Mouse (Mus musculus): ENCODE measurements around the gene Rheb.
A peak's percentile ranks its signal among the peaks of the same experiment; 100 is the strongest.
"Not testable (repeated sequence)": the region's sequence is repeated elsewhere in the genome, so short reads cannot be mapped to it uniquely, and the experiment has no call there.

Gene Rheb

GRCm38 (mm10) chr5:24798639-24799038 lies 43.8 kb downstream of the Rheb start:
- DNase-seq (ENCODE audit: extremely low spot score, low read depth, low spot score), result no peak

GRCm38 (mm10) chr5:24797858-24798257 lies 44.6 kb downstream of the Rheb start:
- no peak for DNase-seq (ENCODE audit: extremely low spot score, low read depth, low spot score)

- DNase-seq (ENCODE audit: extremely low spot score, low read depth, low spot score), result no peak
Measured at GRCm38 (mm10) chr5:24792961-24793360, 49.5 kb downstream of the Rheb start.

- DNase-seq (ENCODE audit: extremely low spot score, low read depth, low spot score), result no peak
Measured at GRCm38 (mm10) chr5:24782957-24783356, 59.5 kb downstream of the Rheb start.

GRCm38 (mm10) chr5:24781048-24781447 lies 61.4 kb downstream of the Rheb start:
- no peak for DNase-seq (ENCODE audit: extremely low spot score, low read depth, low spot score)

- DNase-seq (ENCODE audit: extremely low spot score, low read depth, low spot score), result peak; percentile 20
Measured at GRCm38 (mm10) chr5:24779881-24780512, 62.4 kb downstream of the Rheb start.

GRCm38 (mm10) chr5:24779321-24779720 lies 63.1 kb downstream of the Rheb start:
- DNase-seq (ENCODE audit: extremely low spot score, low read depth, low spot score), result no peak

- DNase-seq (ENCODE audit: extremely low spot score, low read depth, low spot score), result no peak
Measured at GRCm38 (mm10) chr5:24778843-24779140, 63.6 kb downstream of the Rheb start.

- no peak for DNase-seq (ENCODE audit: extremely low spot score, low read depth, low spot score)
Measured at GRCm38 (mm10) chr5:24778082-24778842, 64.2 kb downstream of the Rheb start.

- no peak for DNase-seq (ENCODE audit: extremely low spot score, low read depth, low spot score)
Measured at GRCm38 (mm10) chr5:24776681-24777080, 65.7 kb downstream of the Rheb start.

- not testable (repeated sequence) for DNase-seq (ENCODE audit: extremely low spot score, low read depth, low spot score)
Measured at GRCm38 (mm10) chr5:24774549-24774948, 67.9 kb downstream of the Rheb start.

- DNase-seq (ENCODE audit: extremely low spot score, low read depth, low spot score), result no peak
Measured at GRCm38 (mm10) chr5:24757816-24758215, 84.6 kb downstream of the Rheb start, which contains the start of gene Crygn. Crygn (minus strand) TSS chr5:24758008.

GRCm38 (mm10) chr5:24756931-24757330 lies 85.5 kb downstream of the Rheb start:
- no peak for DNase-seq (ENCODE audit: extremely low spot score, low read depth, low spot score)

Measured in hindlimb bud, embryonic 11.5 days (tissue).